Mouse (Mus musculus) kidney, adult 9 months (tissue): ENCODE measurements around the gene Chrm1.
"Not testable (repeated sequence)": the region's sequence is repeated elsewhere in the genome, so short reads cannot be mapped to it uniquely, and the experiment has no call there.

Experiments used
- DNase-seq: peaks from one replicate; pipeline ENCODE4 v3.0.0; 2022

Chrm1 gene

GRCm38 (mm10) chr19:8719037-8719436, 55.4 kb downstream of the Chrm1 start:
- not testable (repeated sequence) for DNase-seq

- DNase-seq = no peak
Observed at GRCm38 (mm10) chr19:8721378-8721777, 57.8 kb downstream of the Chrm1 start.

GRCm38 (mm10) chr19:8722021-8722420, 58.4 kb downstream of the Chrm1 start:
- DNase-seq = no peak

DNA sequence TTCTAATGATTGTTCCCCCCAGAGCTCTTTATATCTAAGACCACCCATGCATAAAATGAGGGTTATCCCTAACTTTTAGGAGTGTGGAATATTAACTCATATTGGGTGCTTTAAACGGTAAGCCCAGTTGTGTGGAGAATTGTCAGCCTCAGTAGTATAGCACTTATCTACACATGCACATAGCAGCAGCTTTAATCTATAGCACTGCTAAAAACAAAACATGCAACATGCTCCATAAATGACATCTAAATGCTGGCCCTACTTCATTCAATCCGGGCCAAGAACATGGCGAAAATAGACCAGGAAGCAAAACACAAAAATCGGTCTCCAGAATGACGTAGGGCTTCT, 58.9 kb downstream of the Chrm1 start:
- DNase-seq = no peak

GRCm38 (mm10) chr19:8722907-8723573, 59.5 kb downstream of the Chrm1 start, which contains the start of gene Slc3a2:
Slc3a2 (minus strand) TSS chr19:8723369.
- DNase-seq = peak; percentile 98

DNA sequence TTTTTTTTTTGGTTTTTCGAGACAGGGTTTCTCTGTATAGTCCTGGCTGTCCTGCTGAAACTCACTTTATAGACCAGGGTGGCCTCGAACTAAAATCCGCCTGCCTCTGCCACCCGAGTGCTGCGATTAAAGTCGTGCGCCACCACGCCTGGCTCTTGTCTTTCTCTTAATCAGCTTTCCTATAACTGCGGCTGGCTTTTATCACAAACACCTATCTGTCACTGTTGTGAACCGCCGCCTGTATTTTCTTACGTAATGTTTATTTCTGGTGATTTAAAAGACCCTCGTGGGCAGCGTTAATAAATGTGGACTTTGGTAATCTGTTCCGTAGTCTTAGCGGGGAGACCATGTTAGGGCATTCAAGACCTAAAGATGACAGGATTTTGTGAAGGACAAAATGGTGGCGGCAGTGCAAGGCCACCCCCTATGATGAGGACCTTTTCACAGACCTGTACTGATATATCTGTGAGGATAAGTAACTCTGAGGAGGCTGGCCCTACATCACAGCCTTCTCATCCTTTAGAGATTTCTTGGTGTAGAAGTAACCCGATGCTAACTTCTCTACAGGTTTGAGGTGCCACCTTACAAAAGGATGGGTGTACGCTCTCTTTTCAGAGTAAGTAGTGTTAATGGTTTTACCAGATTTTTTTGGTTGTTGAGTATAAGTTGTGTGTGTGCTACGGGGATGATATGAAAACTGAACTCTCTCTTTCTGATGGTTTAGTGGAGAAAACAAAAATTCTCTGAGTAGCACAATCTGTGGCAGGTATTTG, 60.2 kb downstream of the Chrm1 start:
- no peak for DNase-seq

- DNase-seq = no peak
Observed at GRCm38 (mm10) chr19:8724392-8724791, 60.8 kb downstream of the Chrm1 start.

DNA sequence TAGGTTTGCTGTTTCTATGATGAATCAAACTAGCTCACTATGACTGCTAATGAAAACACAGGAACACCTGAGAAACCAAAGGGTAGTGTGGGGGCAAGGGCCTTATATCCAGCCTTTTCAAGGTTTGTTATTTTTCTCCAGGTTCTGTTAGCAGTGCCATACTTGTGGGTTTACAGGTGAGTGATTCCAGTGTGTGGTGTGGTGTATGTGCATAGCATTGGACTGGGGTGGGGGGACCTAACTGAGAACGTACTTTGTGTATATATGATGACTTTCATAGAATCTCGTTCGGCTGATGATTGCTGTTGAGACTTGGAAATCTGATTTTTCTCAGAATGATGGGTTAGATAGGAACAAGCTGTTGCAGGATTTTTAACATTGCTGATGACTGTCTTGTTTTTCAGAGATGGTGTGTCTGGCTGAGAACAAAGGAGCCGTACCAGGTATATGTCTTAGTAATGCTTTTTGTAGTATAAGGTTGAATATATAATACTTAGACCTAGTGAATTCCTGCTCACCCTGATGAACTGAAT, 61.6 kb downstream of the Chrm1 start:
- no peak for DNase-seq

- DNase-seq = no peak
Observed at GRCm38 (mm10) chr19:8726609-8727390, 63.2 kb downstream of the Chrm1 start.

- DNase-seq = no peak
Observed at GRCm38 (mm10) chr19:8727495-8728114, 64.0 kb downstream of the Chrm1 start.

- not testable (repeated sequence) for DNase-seq
Observed at GRCm38 (mm10) chr19:8728335-8729099, 64.9 kb downstream of the Chrm1 start.
